ENCODE assay signal across 8 mouse cellular contexts in genomic region chr9:98979431-98980416, GRCm38 (mm10). TPM values are rescaled to one million over a fixed set of nuclear protein-coding genes. Genes with fewer than 3 reads are reported as not detected.
DNase-seq lines count a peak whose midpoint lies in the region; ATAC-seq and TF ChIP-seq lines count a peak whose summit lies in the region.

No protein-coding gene starts in this region.

- intact Hi-C loops in left cerebral cortex, adult 2 months (cut with DNase I): no loop called here

- TF ChIP-seq CTCF in cortical plate, adult 2 months (IDR thresholded peaks at IDR 0.05; ENCODE audit: extremely low read depth, insufficient read depth, low read length): peak; percentile 85
- peak; percentile 98 for TF ChIP-seq CTCF in left cerebral cortex, adult 2 months (IDR thresholded peaks at IDR 0.05)

- H3K4me1 ChIP-seq in cortical plate, adult 2 months (ENCODE audit: control insufficient read depth, insufficient read depth, low read length): no peaks in the 10 kb centered on the region

- no peak overlapping the region for H3K27ac ChIP-seq in cortical plate, adult 2 months (ENCODE audit: insufficient read depth, low read length)
- no peak overlapping the region for H3K27ac ChIP-seq in left cerebral cortex, adult 2 months

- ATAC-seq in activated CD4-positive, CD25-positive, alpha-beta regulatory T cell, adult 4 months: peak; percentile 93
- ATAC-seq in megakaryocyte, adult 5-6 weeks (ENCODE audit: poor library complexity, severe bottlenecking): peak; percentile 94

- no peak for TF ChIP-seq POLR2A in cortical plate, adult 2 months (IDR thresholded peaks at IDR 0.05; ENCODE audit: extremely low read depth, insufficient read depth, low read length)

- DNase-seq in gastrocnemius, adult 8-10 months (ENCODE audit: low spot score in 2 of 2): peak; percentile 72 to 75
- peak; percentile 88 for DNase-seq in hindlimb bud, embryonic 11.5 days (ENCODE audit: extremely low spot score, low read depth, low spot score)
- DNase-seq in left cerebral cortex, adult 2 months (ENCODE audit: extremely low spot score in 1 of 2, low spot score in 2 of 2): peak; percentile 85 to 89
- peak; percentile 86 for DNase-seq in right cerebral cortex, adult 18-20 months
- DNase-seq in urinary bladder, adult 2 months (ENCODE audit: low spot score): peak; percentile 79

- no peak overlapping the region for H3K4me3 ChIP-seq in cortical plate, adult 2 months (ENCODE audit: insufficient read depth, low read length)
- H3K4me3 ChIP-seq in left cerebral cortex, adult 2 months: peak overlapping the region; percentile 26; the same call in 1 of the 2 replicates

RNA-seq across cellular contexts. Expression of gene Faim, which starts 6.4 kb away (rescaled TPM):
- 10 to 100 TPM; 62.0 to 71.2 TPM for polyA plus RNA-seq in activated CD4-positive, CD25-positive, alpha-beta regulatory T cell, adult 4 months (2017; shearing (Covaris generic))
- 27.0 and 28.8 TPM in 2 replicates for polyA plus RNA-seq in cortical plate, adult 2 months (2012; rRNA removed)
- total RNA-seq in gastrocnemius, adult 8-10 months (2022): 1 to 10 TPM in 2 of 4 experiments, under 1 TPM in 2; 0.82 to 2.5 (median 1.4) TPM
- 10 to 100 TPM; 34.1 to 35.8 TPM for total RNA-seq in left cerebral cortex, adult 2 months (2021)
- 55.0 and 74.1 TPM in 2 replicates for total RNA-seq in megakaryocyte, adult 5-6 weeks (2015)
- 145 and 158 TPM in 2 replicates for total RNA-seq in megakaryocyte, adult 5-6 weeks (2017)
- 12.8 and 15.8 TPM in 2 replicates for polyA plus RNA-seq in urinary bladder, adult 2 months (2012; rRNA removed)

RNA-seq across cellular contexts. Expression of gene Foxl2, which starts 24.6 kb away (rescaled TPM):
- polyA plus RNA-seq in activated CD4-positive, CD25-positive, alpha-beta regulatory T cell, adult 4 months (2017; shearing (Covaris generic)): not detected
- 0.19 and 0.25 TPM in 2 replicates for polyA plus RNA-seq in cortical plate, adult 2 months (2012; rRNA removed)
- total RNA-seq in gastrocnemius, adult 8-10 months (2022): not detected
- total RNA-seq in left cerebral cortex, adult 2 months (2021): under 1 TPM; 0.91 to 0.95 TPM
- total RNA-seq in megakaryocyte, adult 5-6 weeks (2015): not detected in 2 replicates
- total RNA-seq in megakaryocyte, adult 5-6 weeks (2017): not detected in 2 replicates
- polyA plus RNA-seq in urinary bladder, adult 2 months (2012; rRNA removed): not detected in 2 replicates

RNA-seq across cellular contexts. Expression of gene Gm1123, which starts 55.8 kb away (rescaled TPM):
- 1 to 10 TPM in 1 of 2 experiments, under 1 TPM in 1; 0.94 to 1.1 TPM for polyA plus RNA-seq in activated CD4-positive, CD25-positive, alpha-beta regulatory T cell, adult 4 months (2017; shearing (Covaris generic))
- polyA plus RNA-seq in cortical plate, adult 2 months (2012; rRNA removed): not detected in 2 replicates
- total RNA-seq in gastrocnemius, adult 8-10 months (2022): not detected
- not detected for total RNA-seq in left cerebral cortex, adult 2 months (2021)
- total RNA-seq in megakaryocyte, adult 5-6 weeks (2015): 0.29 TPM in 1 of 2 replicates, not detected in the other
- total RNA-seq in megakaryocyte, adult 5-6 weeks (2017): 0.81 TPM in 1 of 2 replicates, not detected in the other
- not detected in 2 replicates for polyA plus RNA-seq in urinary bladder, adult 2 months (2012; rRNA removed)

Comparison
In these comparisons a context has a peak if more than half of its experiments do, and no peak if none do; other contexts are left out.
1. RNA of gene Faim, which starts 6.4 kb away (total RNA-seq): 55.0 to 158 TPM in megakaryocyte, adult 5-6 weeks and 34.1 to 35.8 TPM in left cerebral cortex, adult 2 months; 0.82 to 2.5 TPM in gastrocnemius, adult 8-10 months; every median in the first group is over 10 times any median in the second.
2. Peak in every context shown above with its lines, with median percentiles within 50 percentile points of each other: DNase-seq.